Mouse (Mus musculus) left cerebral cortex, postnatal 25 days (tissue): ENCODE measurements around the gene Tulp4. TPM values are rescaled to one million over a fixed set of nuclear protein-coding genes. Genes with fewer than 3 reads are reported as not detected.

Experiments
- microRNA-seq, 2 experiments: library from miRNA; unstranded; fragments of <30 nt; microRNA quantifications; one replicate each; pipeline ENCODE4 v1.2.0; 2022
- total RNA-seq, 2 experiments: library from RNA; stranded (reverse); gene quantifications; 2 replicates each; pipeline ENCODE4 v1.2.3; 2021

The Tulp4 gene
- total RNA-seq, 2 experiments from 2014 or later = 263 to 279 TPM

Small RNAs within 50 kb of the gene (microRNA-seq; reads per million reads assigned to microRNA genes)
- gene Gm22774 = 0 reads per million in 2 experiments

Other genes starting within 250 kb of the Tulp4 start
- gene Synj2, start 165.2 kb upstream of the Tulp4 start, total RNA-seq = 100 to 1,000 TPM in 1 of 2 experiments, 10 to 100 TPM in 1; 84.0 to 123 TPM
- gene Serac1, start 26.7 kb upstream of the Tulp4 start, total RNA-seq = 10 to 100 TPM; 17.1 to 18.7 TPM
- gene Gtf2h5, start 26.7 kb upstream of the Tulp4 start, total RNA-seq = 100 to 1,000 TPM; 117 to 120 TPM
- gene Tmem181a, start 150.4 kb downstream of the Tulp4 start, total RNA-seq = 10 to 100 TPM; 70.0 to 71.7 TPM
- 10 to 100 TPM; 12.8 to 13.2 TPM for gene Dynlt1a, start 211.1 kb downstream of the Tulp4 start, total RNA-seq